Mouse (Mus musculus) intestine, postnatal 0 days (tissue): ENCODE results near the gene Pinlyp. TPM values are rescaled to one million over a fixed set of nuclear protein-coding genes. Genes with fewer than 3 reads are reported as not detected.

Experiments used
- ATAC-seq: fragments of 200-750 bp; cut with Nextera tagmentation; 2 replicates; pipeline ENCODE4 v1.8.0; 2017; ENCODE audit warnings: mild to moderate bottlenecking, moderate TSS enrichment, moderate library complexity
- H3K27ac ChIP-seq: fragments of 300-500 bp; sonication (generic); 2 replicates; pipeline ENCODE4 v1.5.1; 2014; ENCODE audit warnings: mild to moderate bottlenecking, low read depth, low read length, moderate library complexity
- H3K27me3 ChIP-seq: fragments of 300-500 bp; sonication (generic); replicated peaks from 2 replicates; pipeline ENCODE4 v1.6.1; 2014; ENCODE audit warnings: low read length, mixed read lengths; ENCODE audit not compliant: control insufficient read depth, insufficient read depth
- H3K36me3 ChIP-seq: fragments of 300-500 bp; sonication (generic); 2 replicates; pipeline ENCODE4 v1.6.1; 2014; ENCODE audit warnings: mild to moderate bottlenecking, moderate library complexity; ENCODE audit not compliant: control insufficient read depth, insufficient read depth
- H3K4me1 ChIP-seq: fragments of 300-500 bp; sonication (generic); replicated peaks from 2 replicates; pipeline ENCODE4 v1.6.1; 2014; ENCODE audit warnings: antibody characterized with exemption, low read length, mixed read lengths; ENCODE audit not compliant: control insufficient read depth, insufficient read depth
- H3K4me2 ChIP-seq: fragments of 300-500 bp; sonication (generic); replicated peaks from 2 replicates; pipeline ENCODE4 v1.6.1; 2014; ENCODE audit warnings: low read depth, mild to moderate bottlenecking, moderate library complexity
- H3K4me3 ChIP-seq: fragments of 300-500 bp; sonication (generic); 2 replicates; pipeline ENCODE4 v1.5.1; 2014; ENCODE audit warnings: low read depth, low read length
- H3K9ac ChIP-seq: fragments of 300-500 bp; sonication (generic); 2 replicates; pipeline ENCODE4 v1.6.1; 2014; ENCODE audit warnings: mild to moderate bottlenecking, low read depth, low read length
- H3K9me3 ChIP-seq: fragments of 300-500 bp; sonication (generic); 2 replicates; pipeline ENCODE4 v1.6.1; 2016; ENCODE audit warnings: mixed run types; ENCODE audit not compliant: control insufficient read depth
- CTCF ChIP-seq: sonication (generic); IDR thresholded peaks from 2 replicates; pipeline ENCODE4 v1.5.1; 2016; ENCODE audit warnings: low read depth, mild to moderate bottlenecking, control low read depth, antibody characterized with exemption, moderate library complexity
- WGBS: fragments of 180-500 bp; shearing (Covaris S2); extraction: QIAGEN DNeasy Blood & Tissue Kit; methylation state at CpG from one replicate; pipeline ENCODE4 v1.1.7; 2014; 5-methylcytosine and 5-hydroxymethylcytosine counted together
- polyA plus RNA-seq: library from polyadenylated mRNA; unstranded; fragments of >200 nt; fragmentation: Nextera tagmentation; extraction: Ambion mirVana; gene quantifications from 2 replicates; pipeline ENCODE4 v1.2.1, GENCODE M21; 2015

Pinlyp gene
- not detected in 2 replicates for polyA plus RNA-seq

DNA sequence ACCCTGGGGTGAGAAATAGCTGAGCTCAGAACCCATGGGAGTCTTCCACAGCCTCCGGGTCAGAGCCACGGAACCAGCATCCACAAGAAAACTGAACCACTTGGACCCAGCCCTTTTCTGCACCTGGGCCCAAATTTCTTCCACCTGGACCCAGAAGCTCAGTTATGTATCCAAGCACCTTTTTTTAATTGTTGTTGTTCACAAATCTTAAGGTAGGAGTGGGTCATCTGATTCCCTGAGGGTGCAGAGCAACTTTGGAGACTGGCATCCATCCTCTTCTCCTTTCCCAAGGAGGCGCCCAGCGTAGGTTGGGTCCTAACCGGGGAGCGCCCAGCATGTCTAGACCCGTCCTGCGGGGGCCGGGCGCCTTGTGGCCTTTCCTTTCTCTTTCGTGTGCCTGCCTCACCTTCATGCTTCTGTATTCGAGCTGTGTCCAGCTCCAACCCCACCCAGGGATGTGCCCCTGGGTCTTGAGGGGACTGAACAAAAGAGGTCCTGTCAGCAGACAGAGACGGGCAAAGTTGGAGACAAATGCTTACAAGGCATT, at the start of gene Pinlyp, which contains the start of gene Xrcc1:
Gene Pinlyp, minus strand, starts transcription at position 51 of the 547 bp plus-strand sequence.
Gene Xrcc1, plus strand, starts transcription at position 222 of the 547 bp plus-strand sequence.
- H3K4me1 ChIP-seq = 0 out of 2 replicates have a peak, but pooled peaks cover 3% of the 10 kb centered on the region
- H3K9me3 ChIP-seq = no peaks in the 10 kb centered on the region
- TF ChIP-seq CTCF = no peak
- peak within 1 kb of the TSS; percentile 85 for H3K4me2 ChIP-seq
- 29% methylated on average over 13 of the region's 13 CpGs for WGBS
- ATAC-seq = 0 out of 2 replicates have a peak, but pooled peaks have one; percentile 6
- H3K4me3 ChIP-seq = peak within 1 kb of the TSS; percentile 92
- no peaks in the 10 kb centered on the region for H3K27me3 ChIP-seq
- peak within 1 kb of the TSS; percentile 30 for H3K27ac ChIP-seq
- H3K9ac ChIP-seq = peak within 1 kb of the TSS; percentile 77
- no peaks in the 10 kb centered on the region; the same call in 1 of the 2 replicates for H3K36me3 ChIP-seq

GRCm38 (mm10) chr7:24595464-24595863, 49.5 kb upstream of the Pinlyp start:
- Histone ChIP-seq H3K27me3 (no peaks in the 10 kb centered on the region), H3K9ac (no peak overlapping the region), H3K9me3 (no peaks in the 10 kb centered on the region), H3K36me3 (no peaks in the 10 kb centered on the region), H3K27ac (no peak overlapping the region), H3K4me3 (no peak overlapping the region; the same call in 1 of the 2 replicates), H3K4me1 (0 out of 2 replicates have a peak, but pooled peaks cover 3% of the 10 kb centered on the region), H3K4me2 (peak overlapping the region; percentile 7; the same call in 1 of the 2 replicates)
- no peak for TF ChIP-seq CTCF
- 67% methylated on average over 2 of the region's 2 CpGs for WGBS
- no peak for ATAC-seq

- Histone ChIP-seq H3K27me3 (no peaks in the 10 kb centered on the region), H3K4me3 (peak overlapping the region; percentile 58), H3K4me1 (0 out of 2 replicates have a peak, but pooled peaks cover 3% of the 10 kb centered on the region), H3K4me2 (peak overlapping the region; percentile 84), H3K27ac (no peak overlapping the region), H3K9me3 (no peaks in the 10 kb centered on the region), H3K36me3 (no peaks in the 10 kb centered on the region), H3K9ac (no peak overlapping the region)
- WGBS = 7% methylated on average over 13 of the region's 13 CpGs
- 0 out of 2 replicates have a peak, but pooled peaks have one; percentile 16 for ATAC-seq
- TF ChIP-seq CTCF = no peak
Measured at GRCm38 (mm10) chr7:24594309-24594803, 48.4 kb upstream of the Pinlyp start.

- Histone ChIP-seq H3K36me3 (no peaks in the 10 kb centered on the region), H3K27ac (no peak overlapping the region), H3K4me3 (peak overlapping the region; percentile 58), H3K4me1 (0 out of 2 replicates have a peak, but pooled peaks cover 3% of the 10 kb centered on the region), H3K9me3 (no peaks in the 10 kb centered on the region), H3K9ac (peak overlapping the region; percentile 43; the same call in 1 of the 2 replicates), H3K4me2 (peak overlapping the region; percentile 84), H3K27me3 (no peaks in the 10 kb centered on the region)
- ATAC-seq = peak; percentile 76
- WGBS = 2% methylated on average over 39 of the region's 39 CpGs
- TF ChIP-seq CTCF = no peak
Measured at GRCm38 (mm10) chr7:24593621-24594308, 47.8 kb upstream of the Pinlyp start.

GRCm38 (mm10) chr7:24592781-24593180, 46.9 kb upstream of the Pinlyp start:
- Histone ChIP-seq H3K27me3 (no peaks in the 10 kb centered on the region), H3K9ac (no peak overlapping the region), H3K36me3 (no peaks in the 10 kb centered on the region), H3K4me1 (peaks cover 6% of the 10 kb centered on the region; the same call in 1 of the 2 replicates), H3K4me2 (no peak overlapping the region), H3K27ac (no peak overlapping the region), H3K9me3 (no peaks in the 10 kb centered on the region), H3K4me3 (no peak overlapping the region)
- 79% methylated on average over 6 of the region's 6 CpGs for whole genome bisulfite sequencing
- no peak for ATAC-seq
- TF ChIP-seq CTCF = no peak

DNA sequence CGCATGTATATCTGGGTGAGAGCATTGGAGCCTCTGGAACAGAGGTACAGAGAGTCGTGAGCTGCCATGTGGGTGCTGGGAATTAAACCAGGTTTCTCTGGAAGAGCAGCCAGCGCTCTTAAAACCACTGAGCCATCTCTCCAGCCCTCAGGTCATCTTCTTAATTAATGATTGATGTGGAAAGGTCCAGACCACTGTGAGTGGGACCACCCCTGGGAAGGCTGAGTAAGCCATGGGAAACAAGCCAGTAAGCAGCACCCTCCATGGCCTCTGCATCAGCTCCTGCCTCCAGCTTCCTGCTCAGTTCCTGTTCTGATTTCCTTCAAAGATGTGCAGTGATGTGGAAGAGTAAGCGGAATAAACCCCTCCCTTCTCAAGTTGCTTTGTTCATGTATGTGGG, 46.2 kb upstream of the Pinlyp start:
- Histone ChIP-seq H3K9ac (no peak overlapping the region), H3K4me1 (peaks cover 9% of the 10 kb centered on the region; the same call in 1 of the 2 replicates), H3K4me2 (no peak overlapping the region), H3K4me3 (no peak overlapping the region), H3K36me3 (no peaks in the 10 kb centered on the region), H3K9me3 (no peaks in the 10 kb centered on the region), H3K27me3 (no peaks in the 10 kb centered on the region), H3K27ac (no peak overlapping the region)
- ATAC-seq = no peak
- TF ChIP-seq CTCF = no peak
- WGBS = 62% methylated on average over 4 of the region's 4 CpGs
